Mouse (Mus musculus) small intestine, adult 2 months (tissue): ENCODE results near the gene Olfr157.

ENCODE experiments used
- CTCF ChIP-seq: fragments of 200-500 bp; IDR thresholded peaks from 2 replicates; pipeline ENCODE4 v1.5.1; 2012; ENCODE audit warnings: low read depth, mild to moderate bottlenecking, control low read depth, inconsistent platforms, low read length, moderate library complexity, mixed read lengths; ENCODE audit not compliant: insufficient replicate concordance, insufficient read length; ENCODE audit errors: extremely low read depth
- POLR2A ChIP-seq: fragments of 200-500 bp; IDR thresholded peaks from 2 replicates; pipeline ENCODE4 v1.6.1; 2012; ENCODE audit warnings: low read depth, mild to moderate bottlenecking, control low read depth, inconsistent platforms, low read length, moderate library complexity

GRCm38 (mm10) chr4:43822896-43823550 is 17.0 kb downstream of the Olfr157 start:
- TF ChIP-seq CTCF (no peak), POLR2A (no peak)
